Mouse (Mus musculus) small intestine, adult 2 months (tissue): ENCODE measurements around the gene Magea1. TPM values are rescaled to one million over a fixed set of nuclear protein-coding genes. Genes with fewer than 3 reads are reported as not detected.
"Not testable (repeated sequence)": the region's sequence is repeated elsewhere in the genome, so short reads cannot be mapped to it uniquely, and the experiment has no call there.

Source experiments
- H3K27ac ChIP-seq: fragments of 200-500 bp; 2 replicates; pipeline ENCODE4 v1.5.1; 2012; ENCODE audit warnings: low read depth, low read length, control low read depth, inconsistent platforms; ENCODE audit not compliant: insufficient read depth
- H3K27me3 ChIP-seq: fragments of 200-500 bp; 2 replicates; pipeline ENCODE4 v1.6.1; 2012; ENCODE audit warnings: mild to moderate bottlenecking, moderate library complexity, low read length, inconsistent platforms; ENCODE audit not compliant: control insufficient read depth, insufficient read depth
- H3K36me3 ChIP-seq: fragments of 200-500 bp; 2 replicates; pipeline ENCODE4 v1.6.1; 2012; ENCODE audit warnings: mild to moderate bottlenecking, low read length, control low read depth, inconsistent platforms; ENCODE audit not compliant: control insufficient read depth, insufficient read depth
- H3K4me1 ChIP-seq: fragments of 200-500 bp; 2 replicates; pipeline ENCODE4 v1.6.1; 2012; ENCODE audit warnings: low read length, inconsistent platforms, mixed read lengths; ENCODE audit not compliant: control insufficient read depth, insufficient read depth, insufficient read length
- H3K4me3 ChIP-seq: fragments of 200-500 bp; 2 replicates; pipeline ENCODE4 v1.5.1; 2012; ENCODE audit warnings: low read depth, mild to moderate bottlenecking, control low read depth, inconsistent platforms, low read length, moderate library complexity
- CTCF ChIP-seq: fragments of 200-500 bp; IDR thresholded peaks from 2 replicates; pipeline ENCODE4 v1.5.1; 2012; ENCODE audit warnings: low read depth, mild to moderate bottlenecking, control low read depth, inconsistent platforms, low read length, moderate library complexity, mixed read lengths; ENCODE audit not compliant: insufficient replicate concordance, insufficient read length; ENCODE audit errors: extremely low read depth
- WGBS: fragments of 180-500 bp; shearing (Covaris S2); methylation state at CpG from one replicate; pipeline ENCODE4 v1.1.7; 2018; 5-methylcytosine and 5-hydroxymethylcytosine counted together
- polyA plus RNA-seq: library from polyadenylated mRNA; depleted of rRNA; stranded (reverse); fragments of >200 nt; gene quantifications from 2 replicates; pipeline ENCODE4 v1.2.3, GENCODE M21; 2012; rRNA removed

Magea1 gene
- polyA plus RNA-seq = not detected in 2 replicates

DNA sequence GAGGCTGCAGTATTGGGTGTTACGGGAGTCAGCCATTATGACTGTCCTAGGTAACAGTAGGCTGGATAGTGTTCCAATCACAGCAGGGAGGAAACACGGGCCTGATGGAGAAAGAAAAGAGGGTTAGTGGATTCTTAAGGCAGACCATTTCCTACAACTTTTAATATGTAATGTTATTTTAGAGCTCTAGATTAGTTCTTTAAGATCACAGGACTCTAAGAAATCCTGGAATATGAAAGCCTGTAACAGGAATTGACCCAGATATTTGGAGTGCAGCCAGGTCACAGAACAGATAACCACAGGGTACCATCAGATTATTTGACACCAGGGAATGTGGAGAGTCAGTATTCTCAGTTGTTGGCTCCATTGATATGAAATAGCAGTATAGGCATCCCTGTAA, at the start of gene Magea1:
Magea1 (minus strand) TSS at position 101 of the 400 bp plus-strand sequence.
- not testable (repeated sequence) for H3K27me3 ChIP-seq, H3K4me3 ChIP-seq
- 100% methylated on average over 1 of the region's 2 CpGs for WGBS

DNA sequence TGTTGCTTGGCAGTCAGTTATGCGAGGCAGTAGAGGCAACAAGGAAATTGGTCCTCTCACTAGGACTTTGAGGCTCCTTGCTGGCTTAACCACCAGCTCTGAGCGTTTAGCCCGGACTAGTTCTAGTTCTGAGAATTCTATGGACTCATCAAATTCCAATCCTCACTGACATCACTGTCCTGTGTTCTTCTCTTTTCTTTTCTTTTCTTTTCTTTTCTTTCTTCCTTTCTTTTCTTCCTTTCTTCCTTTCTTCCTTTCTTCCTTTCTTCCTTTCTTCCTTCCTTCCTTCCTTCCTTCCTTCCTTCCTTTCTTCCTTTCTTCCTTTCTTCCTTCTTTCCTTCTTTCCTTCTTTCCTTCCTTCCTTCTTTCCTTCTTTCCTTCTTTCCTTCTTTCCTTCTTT, 38.7 kb upstream of the Magea1 start, which contains the start of gene Cldn34b2:
Cldn34b2 (minus strand) TSS at position 101 of the 400 bp plus-strand sequence.
- H3K4me1 ChIP-seq, H3K36me3 ChIP-seq, H3K4me3 ChIP-seq, H3K27ac ChIP-seq, H3K27me3 ChIP-seq: not testable (repeated sequence)
- WGBS = 76% methylated on average over 3 of the region's 3 CpGs

More for the DNA sequence above, at the start of gene Magea1:
- not testable (repeated sequence) for H3K27ac ChIP-seq, H3K36me3 ChIP-seq, H3K4me1 ChIP-seq

- Histone ChIP-seq H3K4me3 (no peak overlapping the region), H3K4me1 (no peaks in the 10 kb centered on the region), H3K27ac (no peak overlapping the region), H3K27me3 (no peaks in the 10 kb centered on the region), H3K36me3 (no peaks in the 10 kb centered on the region)
- no peak for TF ChIP-seq CTCF
Observed at GRCm38 (mm10) chrX:155098024-155098423, 8.4 kb upstream of the Magea1 start.

- not testable (repeated sequence) for H3K36me3 ChIP-seq, H3K4me1 ChIP-seq, H3K4me3 ChIP-seq, H3K27ac ChIP-seq, H3K27me3 ChIP-seq
- WGBS = 75% methylated on average over 3 of the region's 4 CpGs
Observed at GRCm38 (mm10) chrX:155093566-155093965, 4.0 kb upstream of the Magea1 start, which contains the start of gene Magea2. Magea2 (minus strand) TSS chrX:155093666.

- H3K4me1 ChIP-seq, H3K4me3 ChIP-seq, H3K27ac ChIP-seq, H3K36me3 ChIP-seq, H3K27me3 ChIP-seq: not testable (repeated sequence)
- WGBS = 88% methylated on average over 16 of the region's 16 CpGs
Observed at GRCm38 (mm10) chrX:155063045-155063444, 26.5 kb downstream of the Magea1 start, which contains the start of gene Magea5. Magea5 (minus strand) TSS chrX:155063145.

Other genes with a start within 250 kb of the Magea1 start
- gene Cldn34b1, start 199.5 kb downstream of the Magea1 start, polyA plus RNA-seq = not detected in 2 replicates
- not detected in 2 replicates for gene Magea6, start 153.8 kb downstream of the Magea1 start, polyA plus RNA-seq
- not detected in 2 replicates for gene Magea3, start 140.3 kb downstream of the Magea1 start, polyA plus RNA-seq
- not detected in 2 replicates for gene Magea8, start 93.9 kb downstream of the Magea1 start, polyA plus RNA-seq
- gene Magea5, start 26.6 kb downstream of the Magea1 start, polyA plus RNA-seq = not detected in 2 replicates
- gene Magea2, start 3.9 kb upstream of the Magea1 start, polyA plus RNA-seq = not detected in 2 replicates
- not detected in 2 replicates for gene Cldn34b2, start 38.6 kb upstream of the Magea1 start, polyA plus RNA-seq
- 6.8 and 12.4 TPM in 2 replicates for gene Sat1, start 126.7 kb upstream of the Magea1 start, polyA plus RNA-seq
- gene Acot9, start 172.7 kb upstream of the Magea1 start, polyA plus RNA-seq = 6.3 and 8.0 TPM in 2 replicates